Mouse (Mus musculus): ENCODE measurements at regions not wholly inside any gene's neighbourhood (a gene's known extent, or its start where the extent isn't known, plus 50 kb on each side); places are given as distances from the start of the nearest gene placed in this dataset.
"Not testable (repeated sequence)": the region's sequence is repeated elsewhere in the genome, so short reads cannot be mapped to it uniquely, and the experiment has no call there.

- TF ChIP-seq POLR2A (IDR thresholded peaks at IDR 0.05; ENCODE audit: insufficient read depth, low read length) (no peak), EP300 (IDR thresholded peaks at IDR 0.05; ENCODE audit: insufficient read depth, low read depth, low read length) (no peak), CTCF (IDR thresholded peaks at IDR 0.05; ENCODE audit: low read depth, low read length) (no peak)
- H3K4me1 ChIP-seq (ENCODE audit: control insufficient read depth, insufficient read depth, low read length), result no peaks in the 10 kb centered on the region
- H3K9ac ChIP-seq (ENCODE audit: low read depth, poor library complexity, severe bottlenecking), result no peak overlapping the region
- no peak overlapping the region for H3K4me3 ChIP-seq (ENCODE audit: low read depth, low read length)
- no peaks in the 10 kb centered on the region for H3K9me3 ChIP-seq (replicated peaks; ENCODE audit: control insufficient read depth, insufficient read depth, low read length, poor library complexity, severe bottlenecking)
- H3K27ac ChIP-seq (ENCODE audit: insufficient read depth, low read length), result no peak overlapping the region
- H3K27me3 ChIP-seq (ENCODE audit: control insufficient read depth, insufficient read depth, low read length, poor library complexity, severe bottlenecking), result no peaks in the 10 kb centered on the region
- no peaks in the 10 kb centered on the region for H3K36me3 ChIP-seq (ENCODE audit: control insufficient read depth, insufficient read depth, low read length, poor library complexity, severe bottlenecking)
Observed at GRCm38 (mm10) chr15:92973651-92974229, 301.2 kb downstream of the Gxylt1 start.

GRCm38 (mm10) chr15:92965556-92965955, 309.4 kb downstream of the Gxylt1 start:
- Histone ChIP-seq H3K9me3 (replicated peaks; ENCODE audit: control insufficient read depth, insufficient read depth, low read length, poor library complexity, severe bottlenecking) (no peaks in the 10 kb centered on the region), H3K27ac (ENCODE audit: insufficient read depth, low read length) (no peak overlapping the region), H3K36me3 (ENCODE audit: control insufficient read depth, insufficient read depth, low read length, poor library complexity, severe bottlenecking) (no peaks in the 10 kb centered on the region), H3K4me3 (ENCODE audit: low read depth, low read length) (no peak overlapping the region), H3K27me3 (ENCODE audit: control insufficient read depth, insufficient read depth, low read length, poor library complexity, severe bottlenecking) (no peaks in the 10 kb centered on the region), H3K9ac (ENCODE audit: low read depth, poor library complexity, severe bottlenecking) (no peak overlapping the region), H3K4me1 (ENCODE audit: control insufficient read depth, insufficient read depth, low read length) (no peaks in the 10 kb centered on the region)
- no peak for TF ChIP-seq POLR2A (IDR thresholded peaks at IDR 0.05; ENCODE audit: insufficient read depth, low read length)
- no peak for TF ChIP-seq CTCF (IDR thresholded peaks at IDR 0.05; ENCODE audit: low read depth, low read length)
- no peak for TF ChIP-seq EP300 (IDR thresholded peaks at IDR 0.05; ENCODE audit: insufficient read depth, low read depth, low read length)

- TF ChIP-seq POLR2A (IDR thresholded peaks at IDR 0.05; ENCODE audit: insufficient read depth, low read length) (no peak), EP300 (IDR thresholded peaks at IDR 0.05; ENCODE audit: insufficient read depth, low read depth, low read length) (no peak), CTCF (IDR thresholded peaks at IDR 0.05; ENCODE audit: low read depth, low read length) (no peak)
- Histone ChIP-seq H3K4me1 (ENCODE audit: control insufficient read depth, insufficient read depth, low read length) (no peaks in the 10 kb centered on the region), H3K9ac (ENCODE audit: low read depth, poor library complexity, severe bottlenecking) (no peak overlapping the region), H3K4me3 (ENCODE audit: low read depth, low read length) (no peak overlapping the region), H3K27me3 (ENCODE audit: control insufficient read depth, insufficient read depth, low read length, poor library complexity, severe bottlenecking) (no peaks in the 10 kb centered on the region), H3K9me3 (replicated peaks; ENCODE audit: control insufficient read depth, insufficient read depth, low read length, poor library complexity, severe bottlenecking) (no peaks in the 10 kb centered on the region), H3K27ac (ENCODE audit: insufficient read depth, low read length) (no peak overlapping the region), H3K36me3 (ENCODE audit: control insufficient read depth, insufficient read depth, low read length, poor library complexity, severe bottlenecking) (no peaks in the 10 kb centered on the region)
Observed at GRCm38 (mm10) chr15:92964901-92965300, 310.1 kb downstream of the Gxylt1 start.

- Histone ChIP-seq H3K9ac (ENCODE audit: low read depth, poor library complexity, severe bottlenecking) (no peak overlapping the region), H3K4me3 (ENCODE audit: low read depth, low read length) (no peak overlapping the region), H3K27ac (ENCODE audit: insufficient read depth, low read length) (no peak overlapping the region), H3K27me3 (ENCODE audit: control insufficient read depth, insufficient read depth, low read length, poor library complexity, severe bottlenecking) (no peaks in the 10 kb centered on the region), H3K36me3 (ENCODE audit: control insufficient read depth, insufficient read depth, low read length, poor library complexity, severe bottlenecking) (no peaks in the 10 kb centered on the region), H3K4me1 (ENCODE audit: control insufficient read depth, insufficient read depth, low read length) (no peaks in the 10 kb centered on the region), H3K9me3 (replicated peaks; ENCODE audit: control insufficient read depth, insufficient read depth, low read length, poor library complexity, severe bottlenecking) (no peaks in the 10 kb centered on the region)
- TF ChIP-seq CTCF (IDR thresholded peaks at IDR 0.05; ENCODE audit: low read depth, low read length), result no peak
- TF ChIP-seq POLR2A (IDR thresholded peaks at IDR 0.05; ENCODE audit: insufficient read depth, low read length), result no peak
- TF ChIP-seq EP300 (IDR thresholded peaks at IDR 0.05; ENCODE audit: insufficient read depth, low read depth, low read length), result no peak
Observed at GRCm38 (mm10) chr15:92964131-92964530, 310.8 kb downstream of the Gxylt1 start.

- H3K9me3 ChIP-seq (replicated peaks; ENCODE audit: control insufficient read depth, insufficient read depth, low read length, poor library complexity, severe bottlenecking); H3K9ac ChIP-seq (ENCODE audit: low read depth, poor library complexity, severe bottlenecking); H3K27me3 ChIP-seq (ENCODE audit: control insufficient read depth, insufficient read depth, low read length, poor library complexity, severe bottlenecking); H3K4me3 ChIP-seq (ENCODE audit: low read depth, low read length); H3K36me3 ChIP-seq (ENCODE audit: control insufficient read depth, insufficient read depth, low read length, poor library complexity, severe bottlenecking); H3K27ac ChIP-seq (ENCODE audit: insufficient read depth, low read length); H3K4me1 ChIP-seq (ENCODE audit: control insufficient read depth, insufficient read depth, low read length): not testable (repeated sequence)
Observed at GRCm38 (mm10) chr15:92950912-92951311, 324.1 kb downstream of the Gxylt1 start.

GRCm38 (mm10) chr15:92946216-92946615, 328.8 kb downstream of the Gxylt1 start:
- H3K36me3 ChIP-seq (ENCODE audit: control insufficient read depth, insufficient read depth, low read length, poor library complexity, severe bottlenecking), result no peaks in the 10 kb centered on the region
- H3K27me3 ChIP-seq (ENCODE audit: control insufficient read depth, insufficient read depth, low read length, poor library complexity, severe bottlenecking), result no peaks in the 10 kb centered on the region
- H3K27ac ChIP-seq (ENCODE audit: insufficient read depth, low read length), result no peak overlapping the region
- TF ChIP-seq POLR2A (IDR thresholded peaks at IDR 0.05; ENCODE audit: insufficient read depth, low read length), result no peak
- no peak for TF ChIP-seq CTCF (IDR thresholded peaks at IDR 0.05; ENCODE audit: low read depth, low read length)
- TF ChIP-seq EP300 (IDR thresholded peaks at IDR 0.05; ENCODE audit: insufficient read depth, low read depth, low read length), result no peak
- no peaks in the 10 kb centered on the region for H3K4me1 ChIP-seq (ENCODE audit: control insufficient read depth, insufficient read depth, low read length)
- H3K9me3 ChIP-seq (replicated peaks; ENCODE audit: control insufficient read depth, insufficient read depth, low read length, poor library complexity, severe bottlenecking), result no peaks in the 10 kb centered on the region
- no peak overlapping the region for H3K4me3 ChIP-seq (ENCODE audit: low read depth, low read length)
- H3K9ac ChIP-seq (ENCODE audit: low read depth, poor library complexity, severe bottlenecking), result no peak overlapping the region
